Mouse (Mus musculus): Measurements from ENCODE around the gene Prune1. TPM values are rescaled to one million over a fixed set of nuclear protein-coding genes. Genes with fewer than 3 reads are reported as not detected.

The Prune1 gene
- polyA plus RNA-seq, 1 experiment from 2014 or later: 55.6 TPM

- no peak overlapping the region for H3K9ac ChIP-seq (replicated peaks; ENCODE audit: low read depth, low read length)
- H3K9me3 ChIP-seq (ENCODE audit: control insufficient read depth, low read length): no peaks in the 10 kb centered on the region
- H3K4me2 ChIP-seq (ENCODE audit: low read length): no peak overlapping the region
- H3K36me3 ChIP-seq (ENCODE audit: control insufficient read depth, insufficient read depth): no peaks in the 10 kb centered on the region
- peaks cover 7% of the 10 kb centered on the region for H3K4me1 ChIP-seq (replicated peaks; ENCODE audit: control insufficient read depth, insufficient read depth, low read length)
- H3K27me3 ChIP-seq (replicated peaks; ENCODE audit: control insufficient read depth, insufficient read depth, low read length): no peaks in the 10 kb centered on the region
- WGBS: 74% methylated on average over 3 of the region's 3 CpGs
- H3K4me3 ChIP-seq (replicated peaks; ENCODE audit: low read length): no peak overlapping the region
- no peak overlapping the region for H3K27ac ChIP-seq (ENCODE audit: low read length)
- ATAC-seq: no peak
Measured at GRCm38 (mm10) chr3:95310496-95310895, 28.6 kb upstream of the Prune1 start.

- 81% methylated on average over 7 of the region's 7 CpGs for WGBS
- Histone ChIP-seq H3K4me3 (replicated peaks; ENCODE audit: low read length) (no peak within 1 kb of the TSS), H3K9me3 (ENCODE audit: control insufficient read depth, low read length) (no peaks in the 10 kb centered on the region), H3K4me2 (ENCODE audit: low read length) (no peak within 1 kb of the TSS), H3K27me3 (replicated peaks; ENCODE audit: control insufficient read depth, insufficient read depth, low read length) (no peaks in the 10 kb centered on the region), H3K4me1 (replicated peaks; ENCODE audit: control insufficient read depth, insufficient read depth, low read length) (no peaks in the 10 kb centered on the region), H3K27ac (ENCODE audit: low read length) (no peak within 1 kb of the TSS), H3K36me3 (ENCODE audit: control insufficient read depth, insufficient read depth) (no peaks in the 10 kb centered on the region), H3K9ac (replicated peaks; ENCODE audit: low read depth, low read length) (no peak within 1 kb of the TSS)
- ATAC-seq: no peak
Measured at GRCm38 (mm10) chr3:95307100-95307499, 25.2 kb upstream of the Prune1 start, which contains the start of gene Anxa9. Gene Anxa9, minus strand, starts transcription at chr3:95307176.

DNA sequence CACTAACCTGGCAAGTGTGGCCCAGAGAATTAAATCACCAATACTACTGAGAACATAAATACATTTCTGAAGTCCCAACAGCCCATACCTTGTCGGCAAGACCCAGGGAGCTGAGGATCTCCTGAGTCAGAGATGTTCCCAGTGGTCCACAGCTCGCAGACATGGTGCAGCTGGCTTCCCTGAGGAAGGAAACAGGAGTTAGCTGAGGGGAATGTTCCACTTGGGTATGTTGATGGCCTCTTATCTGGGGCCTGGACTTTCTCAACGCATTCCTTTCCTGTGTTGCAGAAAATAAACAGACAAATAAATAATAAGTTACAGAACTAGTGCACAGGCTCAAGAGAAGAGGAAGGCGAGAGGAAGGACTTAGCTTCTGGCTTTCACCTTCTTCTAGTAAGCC, 24.4 kb upstream of the Prune1 start:
- Histone ChIP-seq H3K4me2 (ENCODE audit: low read length) (no peak overlapping the region), H3K9ac (replicated peaks; ENCODE audit: low read depth, low read length) (no peak overlapping the region), H3K36me3 (ENCODE audit: control insufficient read depth, insufficient read depth) (no peaks in the 10 kb centered on the region), H3K4me3 (replicated peaks; ENCODE audit: low read length) (no peak overlapping the region), H3K9me3 (ENCODE audit: control insufficient read depth, low read length) (no peaks in the 10 kb centered on the region), H3K4me1 (replicated peaks; ENCODE audit: control insufficient read depth, insufficient read depth, low read length) (no peaks in the 10 kb centered on the region), H3K27me3 (replicated peaks; ENCODE audit: control insufficient read depth, insufficient read depth, low read length) (no peaks in the 10 kb centered on the region), H3K27ac (ENCODE audit: low read length) (no peak overlapping the region)
- WGBS: 88% methylated on average over 4 of the region's 4 CpGs
- ATAC-seq: no peak

- Histone ChIP-seq H3K4me1 (replicated peaks; ENCODE audit: control insufficient read depth, insufficient read depth, low read length) (no peaks in the 10 kb centered on the region), H3K9ac (replicated peaks; ENCODE audit: low read depth, low read length) (no peak overlapping the region), H3K4me2 (ENCODE audit: low read length) (no peak overlapping the region), H3K27ac (ENCODE audit: low read length) (no peak overlapping the region), H3K27me3 (replicated peaks; ENCODE audit: control insufficient read depth, insufficient read depth, low read length) (no peaks in the 10 kb centered on the region), H3K36me3 (ENCODE audit: control insufficient read depth, insufficient read depth) (no peaks in the 10 kb centered on the region; the same call in 1 of the 2 replicates), H3K9me3 (ENCODE audit: control insufficient read depth, low read length) (no peaks in the 10 kb centered on the region), H3K4me3 (replicated peaks; ENCODE audit: low read length) (no peak overlapping the region)
- WGBS: 83% methylated on average over 3 of the region's 3 CpGs
- ATAC-seq: no peak
Measured at GRCm38 (mm10) chr3:95301204-95301796, 19.4 kb upstream of the Prune1 start.

GRCm38 (mm10) chr3:95298018-95298417, 16.1 kb upstream of the Prune1 start:
- H3K4me1 ChIP-seq (replicated peaks; ENCODE audit: control insufficient read depth, insufficient read depth, low read length): no peaks in the 10 kb centered on the region
- H3K4me2 ChIP-seq (ENCODE audit: low read length): no peak overlapping the region
- no peak overlapping the region for H3K9ac ChIP-seq (replicated peaks; ENCODE audit: low read depth, low read length)
- no peak for ATAC-seq
- H3K27ac ChIP-seq (ENCODE audit: low read length): no peak overlapping the region
- H3K9me3 ChIP-seq (ENCODE audit: control insufficient read depth, low read length): no peaks in the 10 kb centered on the region
- peaks cover under 1% of the 10 kb centered on the region; the same call in 1 of the 2 replicates for H3K36me3 ChIP-seq (ENCODE audit: control insufficient read depth, insufficient read depth)
- 97% methylated on average over 7 of the region's 7 CpGs for WGBS
- H3K27me3 ChIP-seq (replicated peaks; ENCODE audit: control insufficient read depth, insufficient read depth, low read length): no peaks in the 10 kb centered on the region
- no peak overlapping the region for H3K4me3 ChIP-seq (replicated peaks; ENCODE audit: low read length)

GRCm38 (mm10) chr3:95296103-95296469, 14.2 kb upstream of the Prune1 start:
- ATAC-seq: 0 out of 2 replicates have a peak, but pooled peaks have one; percentile 36
- Histone ChIP-seq H3K9me3 (ENCODE audit: control insufficient read depth, low read length) (no peaks in the 10 kb centered on the region), H3K4me2 (ENCODE audit: low read length) (no peak overlapping the region), H3K4me3 (replicated peaks; ENCODE audit: low read length) (no peak overlapping the region), H3K4me1 (replicated peaks; ENCODE audit: control insufficient read depth, insufficient read depth, low read length) (no peaks in the 10 kb centered on the region), H3K27ac (ENCODE audit: low read length) (no peak overlapping the region), H3K9ac (replicated peaks; ENCODE audit: low read depth, low read length) (no peak overlapping the region), H3K36me3 (ENCODE audit: control insufficient read depth, insufficient read depth) (peaks cover 8% of the 10 kb centered on the region; the same call in 1 of the 2 replicates), H3K27me3 (replicated peaks; ENCODE audit: control insufficient read depth, insufficient read depth, low read length) (no peaks in the 10 kb centered on the region)
- 14% methylated on average over 5 of the region's 5 CpGs for WGBS

DNA sequence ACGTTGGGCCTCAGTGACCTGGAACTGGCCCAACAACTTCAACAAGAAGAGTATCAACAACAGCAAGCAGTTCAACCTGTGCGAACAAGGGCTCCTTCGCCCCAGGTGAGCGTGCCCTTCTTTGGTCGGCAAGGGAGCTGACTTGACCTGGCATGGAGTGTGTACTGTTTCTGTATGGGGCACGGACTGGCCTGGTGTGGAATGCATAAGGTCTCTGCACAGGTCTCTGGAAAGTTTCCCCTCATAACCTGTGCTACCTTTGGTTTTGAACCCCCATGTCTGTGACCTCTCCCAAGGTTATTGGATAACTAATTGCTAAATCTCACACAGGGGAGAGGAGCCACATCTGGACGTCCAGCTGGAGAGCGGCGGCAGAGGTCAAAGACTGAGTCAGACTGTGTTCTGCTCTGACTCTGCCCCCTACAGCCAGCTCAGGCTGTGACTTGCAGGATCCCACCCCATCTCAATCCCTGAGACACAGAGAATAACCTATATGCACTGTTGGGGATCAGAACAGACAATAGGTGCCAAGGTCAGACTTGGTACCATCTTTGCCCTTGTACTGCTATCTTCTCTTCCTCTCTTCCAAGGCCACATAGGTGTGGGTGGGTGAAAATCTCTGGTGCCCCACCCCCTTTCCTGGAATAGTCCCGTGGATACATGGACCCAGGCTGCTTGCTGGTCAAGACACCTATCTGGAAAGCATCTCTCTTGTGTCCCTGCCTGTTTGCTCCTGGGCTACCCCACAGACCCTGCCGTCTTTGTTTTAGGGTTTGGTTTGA, 13.6 kb upstream of the Prune1 start:
- Histone ChIP-seq H3K4me3 (replicated peaks; ENCODE audit: low read length) (no peak overlapping the region), H3K27ac (ENCODE audit: low read length) (no peak overlapping the region), H3K9me3 (ENCODE audit: control insufficient read depth, low read length) (no peaks in the 10 kb centered on the region), H3K9ac (replicated peaks; ENCODE audit: low read depth, low read length) (no peak overlapping the region), H3K4me1 (replicated peaks; ENCODE audit: control insufficient read depth, insufficient read depth, low read length) (no peaks in the 10 kb centered on the region), H3K4me2 (ENCODE audit: low read length) (no peak overlapping the region), H3K36me3 (ENCODE audit: control insufficient read depth, insufficient read depth) (peaks cover 8% of the 10 kb centered on the region), H3K27me3 (replicated peaks; ENCODE audit: control insufficient read depth, insufficient read depth, low read length) (no peaks in the 10 kb centered on the region)
- no peak for ATAC-seq
- 86% methylated on average over 11 of the region's 11 CpGs for WGBS

GRCm38 (mm10) chr3:95294718-95295117, 12.8 kb upstream of the Prune1 start:
- Histone ChIP-seq H3K4me2 (ENCODE audit: low read length) (no peak overlapping the region), H3K27me3 (replicated peaks; ENCODE audit: control insufficient read depth, insufficient read depth, low read length) (no peaks in the 10 kb centered on the region), H3K27ac (ENCODE audit: low read length) (no peak overlapping the region), H3K9me3 (ENCODE audit: control insufficient read depth, low read length) (no peaks in the 10 kb centered on the region), H3K4me3 (replicated peaks; ENCODE audit: low read length) (no peak overlapping the region), H3K9ac (replicated peaks; ENCODE audit: low read depth, low read length) (no peak overlapping the region), H3K4me1 (replicated peaks; ENCODE audit: control insufficient read depth, insufficient read depth, low read length) (no peaks in the 10 kb centered on the region), H3K36me3 (ENCODE audit: control insufficient read depth, insufficient read depth) (peaks cover 8% of the 10 kb centered on the region)
- WGBS: 92% methylated on average over 5 of the region's 5 CpGs
- no peak for ATAC-seq

DNA sequence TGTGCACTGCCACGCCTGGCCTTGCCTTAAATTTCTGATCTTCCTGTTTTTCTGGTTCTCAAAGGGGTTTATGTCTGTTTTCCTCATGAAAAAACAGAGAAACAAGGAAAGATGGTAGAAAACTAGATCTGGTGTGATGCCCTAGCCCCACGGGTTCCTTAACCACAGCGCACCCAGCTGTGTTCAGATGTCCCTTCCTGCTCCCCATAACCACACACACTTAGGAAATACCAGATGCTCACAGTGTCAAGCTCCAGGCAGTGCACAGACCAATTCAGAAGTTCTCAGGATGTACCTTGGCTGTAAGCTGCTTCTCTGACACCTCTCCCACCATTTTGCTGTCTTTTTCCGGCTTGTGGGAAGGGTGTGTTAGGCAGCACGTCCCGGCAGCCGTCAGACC, 12.4 kb upstream of the Prune1 start:
- H3K9ac ChIP-seq (replicated peaks; ENCODE audit: low read depth, low read length): no peak overlapping the region
- H3K4me2 ChIP-seq (ENCODE audit: low read length): no peak overlapping the region
- no peaks in the 10 kb centered on the region for H3K27me3 ChIP-seq (replicated peaks; ENCODE audit: control insufficient read depth, insufficient read depth, low read length)
- no peak overlapping the region for H3K27ac ChIP-seq (ENCODE audit: low read length)
- H3K36me3 ChIP-seq (ENCODE audit: control insufficient read depth, insufficient read depth): peaks cover 8% of the 10 kb centered on the region
- 88% methylated on average over 7 of the region's 7 CpGs for WGBS
- no peaks in the 10 kb centered on the region for H3K4me1 ChIP-seq (replicated peaks; ENCODE audit: control insufficient read depth, insufficient read depth, low read length)
- ATAC-seq: no peak
- H3K9me3 ChIP-seq (ENCODE audit: control insufficient read depth, low read length): no peaks in the 10 kb centered on the region
- H3K4me3 ChIP-seq (replicated peaks; ENCODE audit: low read length): no peak overlapping the region
